Mouse (Mus musculus): ENCODE data around the gene Nkx1-2. TPM values are rescaled to one million over a fixed set of nuclear protein-coding genes. Genes with fewer than 3 reads are reported as not detected.

Nkx1-2 gene
- polyA plus RNA-seq, 1 experiment from 2014 or later: not detected

- H3K4me1 ChIP-seq (ENCODE audit: control insufficient read depth, insufficient read depth, low read length): peaks cover 35% of the 10 kb centered on the region
- H3K9ac ChIP-seq (ENCODE audit: low read length): peak within 1 kb of the TSS; percentile 78
- H3K4me3 ChIP-seq (ENCODE audit: low read length): peak within 1 kb of the TSS; percentile 64
- no peaks in the 10 kb centered on the region for H3K27me3 ChIP-seq (ENCODE audit: control insufficient read depth, insufficient read depth, low read length)
- no peaks in the 10 kb centered on the region for H3K9me3 ChIP-seq (replicated peaks; ENCODE audit: control insufficient read depth, low read length)
- H3K4me2 ChIP-seq (ENCODE audit: low read depth, low read length): peak within 1 kb of the TSS; percentile 73
- under 1% methylated on average over 49 of the region's 49 CpGs for WGBS
- no peaks in the 10 kb centered on the region for H3K36me3 ChIP-seq (ENCODE audit: control insufficient read depth, insufficient read depth)
- peak within 1 kb of the TSS; percentile 93 for H3K27ac ChIP-seq (ENCODE audit: low read length)
- ATAC-seq (replicated peaks; ENCODE audit: extremely low read depth, insufficient read depth, low FRiP score): peak; percentile 97
Observed at GRCm38 (mm10) chr7:132576116-132576650, 23.3 kb downstream of the Nkx1-2 start, which contains the start of gene Oat. Gene Oat (minus strand): TSS chr7:132576398.

- Histone ChIP-seq H3K27me3 (ENCODE audit: control insufficient read depth, insufficient read depth, low read length) (no peaks in the 10 kb centered on the region), H3K27ac (ENCODE audit: low read length) (peak overlapping the region; percentile 93), H3K9me3 (replicated peaks; ENCODE audit: control insufficient read depth, low read length) (no peaks in the 10 kb centered on the region), H3K4me2 (ENCODE audit: low read depth, low read length) (peak overlapping the region; percentile 73), H3K36me3 (ENCODE audit: control insufficient read depth, insufficient read depth) (no peaks in the 10 kb centered on the region), H3K4me1 (ENCODE audit: control insufficient read depth, insufficient read depth, low read length) (peaks cover 37% of the 10 kb centered on the region), H3K4me3 (ENCODE audit: low read length) (peak overlapping the region; percentile 64), H3K9ac (ENCODE audit: low read length) (peak overlapping the region; percentile 78)
- ATAC-seq (replicated peaks; ENCODE audit: extremely low read depth, insufficient read depth, low FRiP score): peak; percentile 89
- 0% methylated on average over 13 of the region's 13 CpGs for WGBS
Observed at GRCm38 (mm10) chr7:132575623-132576022, 23.8 kb downstream of the Nkx1-2 start.

GRCm38 (mm10) chr7:132574646-132575045, 24.8 kb downstream of the Nkx1-2 start:
- H3K9me3 ChIP-seq (replicated peaks; ENCODE audit: control insufficient read depth, low read length): no peaks in the 10 kb centered on the region
- ATAC-seq (replicated peaks; ENCODE audit: extremely low read depth, insufficient read depth, low FRiP score): no peak
- no peaks in the 10 kb centered on the region for H3K36me3 ChIP-seq (ENCODE audit: control insufficient read depth, insufficient read depth)
- H3K9ac ChIP-seq (ENCODE audit: low read length): no peak overlapping the region
- no peaks in the 10 kb centered on the region for H3K27me3 ChIP-seq (ENCODE audit: control insufficient read depth, insufficient read depth, low read length)
- no peak overlapping the region for H3K4me2 ChIP-seq (ENCODE audit: low read depth, low read length)
- H3K4me3 ChIP-seq (ENCODE audit: low read length): no peak overlapping the region
- H3K4me1 ChIP-seq (ENCODE audit: control insufficient read depth, insufficient read depth, low read length): peaks cover 47% of the 10 kb centered on the region
- H3K27ac ChIP-seq (ENCODE audit: low read length): no peak overlapping the region
- 89% methylated on average over 5 of the region's 5 CpGs for WGBS

GRCm38 (mm10) chr7:132573205-132573604, 26.2 kb downstream of the Nkx1-2 start:
- H3K4me1 ChIP-seq (ENCODE audit: control insufficient read depth, insufficient read depth, low read length): peaks cover 51% of the 10 kb centered on the region
- H3K27me3 ChIP-seq (ENCODE audit: control insufficient read depth, insufficient read depth, low read length): no peaks in the 10 kb centered on the region
- H3K4me2 ChIP-seq (ENCODE audit: low read depth, low read length): no peak overlapping the region
- peaks cover 2% of the 10 kb centered on the region; the same call in 1 of the 2 replicates for H3K36me3 ChIP-seq (ENCODE audit: control insufficient read depth, insufficient read depth)
- H3K4me3 ChIP-seq (ENCODE audit: low read length): no peak overlapping the region
- WGBS: 69% methylated on average over 6 of the region's 6 CpGs
- ATAC-seq (replicated peaks; ENCODE audit: extremely low read depth, insufficient read depth, low FRiP score): no peak
- no peaks in the 10 kb centered on the region for H3K9me3 ChIP-seq (replicated peaks; ENCODE audit: control insufficient read depth, low read length)
- 0 out of 2 replicates have a peak overlapping the region, but pooled peaks have one; percentile 0 for H3K27ac ChIP-seq (ENCODE audit: low read length)
- H3K9ac ChIP-seq (ENCODE audit: low read length): no peak overlapping the region

GRCm38 (mm10) chr7:132572738-132573137, 26.7 kb downstream of the Nkx1-2 start:
- Histone ChIP-seq H3K9ac (ENCODE audit: low read length) (no peak overlapping the region), H3K36me3 (ENCODE audit: control insufficient read depth, insufficient read depth) (peaks cover 6% of the 10 kb centered on the region; the same call in 1 of the 2 replicates), H3K9me3 (replicated peaks; ENCODE audit: control insufficient read depth, low read length) (no peaks in the 10 kb centered on the region), H3K4me3 (ENCODE audit: low read length) (no peak overlapping the region), H3K4me1 (ENCODE audit: control insufficient read depth, insufficient read depth, low read length) (peaks cover 51% of the 10 kb centered on the region), H3K27me3 (ENCODE audit: control insufficient read depth, insufficient read depth, low read length) (no peaks in the 10 kb centered on the region), H3K4me2 (ENCODE audit: low read depth, low read length) (no peak overlapping the region), H3K27ac (ENCODE audit: low read length) (no peak overlapping the region)
- no peak for ATAC-seq (replicated peaks; ENCODE audit: extremely low read depth, insufficient read depth, low FRiP score)
- 53% methylated on average over 3 of the region's 3 CpGs for WGBS

- Histone ChIP-seq H3K9me3 (replicated peaks; ENCODE audit: control insufficient read depth, low read length) (no peaks in the 10 kb centered on the region), H3K4me2 (ENCODE audit: low read depth, low read length) (peak overlapping the region; percentile 47), H3K4me1 (ENCODE audit: control insufficient read depth, insufficient read depth, low read length) (peaks cover 47% of the 10 kb centered on the region), H3K27ac (ENCODE audit: low read length) (0 out of 2 replicates have a peak overlapping the region, but pooled peaks have one; percentile 49), H3K9ac (ENCODE audit: low read length) (no peak overlapping the region), H3K36me3 (ENCODE audit: control insufficient read depth, insufficient read depth) (peaks cover 12% of the 10 kb centered on the region), H3K4me3 (ENCODE audit: low read length) (peak overlapping the region; percentile 12; the same call in 1 of the 2 replicates), H3K27me3 (ENCODE audit: control insufficient read depth, insufficient read depth, low read length) (no peaks in the 10 kb centered on the region)
- whole genome bisulfite sequencing: 46% methylated on average over 8 of the region's 8 CpGs
- no peak for ATAC-seq (replicated peaks; ENCODE audit: extremely low read depth, insufficient read depth, low FRiP score)
Observed at GRCm38 (mm10) chr7:132571481-132571880, 28.0 kb downstream of the Nkx1-2 start.

- Histone ChIP-seq H3K9ac (ENCODE audit: low read length) (peak overlapping the region; percentile 3; the same call in 1 of the 2 replicates), H3K4me3 (ENCODE audit: low read length) (no peak overlapping the region), H3K4me1 (ENCODE audit: control insufficient read depth, insufficient read depth, low read length) (peaks cover 47% of the 10 kb centered on the region), H3K27me3 (ENCODE audit: control insufficient read depth, insufficient read depth, low read length) (no peaks in the 10 kb centered on the region), H3K36me3 (ENCODE audit: control insufficient read depth, insufficient read depth) (peaks cover 17% of the 10 kb centered on the region), H3K9me3 (replicated peaks; ENCODE audit: control insufficient read depth, low read length) (no peaks in the 10 kb centered on the region), H3K27ac (ENCODE audit: low read length) (peak overlapping the region; percentile 80), H3K4me2 (ENCODE audit: low read depth, low read length) (0 out of 2 replicates have a peak overlapping the region, but pooled peaks have one; percentile 2)
- ATAC-seq (replicated peaks; ENCODE audit: extremely low read depth, insufficient read depth, low FRiP score): peak; percentile 73
- WGBS: 35% methylated on average over 5 of the region's 5 CpGs
Observed at GRCm38 (mm10) chr7:132570071-132570470, 29.4 kb downstream of the Nkx1-2 start.

- H3K9ac ChIP-seq (ENCODE audit: low read length): no peak overlapping the region
- WGBS: 79% methylated on average over 6 of the region's 6 CpGs
- no peaks in the 10 kb centered on the region for H3K27me3 ChIP-seq (ENCODE audit: control insufficient read depth, insufficient read depth, low read length)
- H3K27ac ChIP-seq (ENCODE audit: low read length): no peak overlapping the region
- peaks cover 30% of the 10 kb centered on the region for H3K36me3 ChIP-seq (ENCODE audit: control insufficient read depth, insufficient read depth)
- H3K4me3 ChIP-seq (ENCODE audit: low read length): no peak overlapping the region
- H3K4me2 ChIP-seq (ENCODE audit: low read depth, low read length): no peak overlapping the region
- H3K9me3 ChIP-seq (replicated peaks; ENCODE audit: control insufficient read depth, low read length): no peaks in the 10 kb centered on the region
- no peak for ATAC-seq (replicated peaks; ENCODE audit: extremely low read depth, insufficient read depth, low FRiP score)
- peaks cover 41% of the 10 kb centered on the region for H3K4me1 ChIP-seq (ENCODE audit: control insufficient read depth, insufficient read depth, low read length)
Observed at GRCm38 (mm10) chr7:132568817-132569216, 30.6 kb downstream of the Nkx1-2 start.

- no peak overlapping the region for H3K27ac ChIP-seq (ENCODE audit: low read length)
- WGBS: 24% methylated on average over 1 of the region's 1 CpGs
- ATAC-seq (replicated peaks; ENCODE audit: extremely low read depth, insufficient read depth, low FRiP score): no peak
- H3K27me3 ChIP-seq (ENCODE audit: control insufficient read depth, insufficient read depth, low read length): no peaks in the 10 kb centered on the region
- no peak overlapping the region for H3K4me3 ChIP-seq (ENCODE audit: low read length)
- peaks cover 17% of the 10 kb centered on the region for H3K4me1 ChIP-seq (ENCODE audit: control insufficient read depth, insufficient read depth, low read length)
- H3K36me3 ChIP-seq (ENCODE audit: control insufficient read depth, insufficient read depth): peaks cover 57% of the 10 kb centered on the region
- H3K9ac ChIP-seq (ENCODE audit: low read length): no peak overlapping the region
- no peaks in the 10 kb centered on the region for H3K9me3 ChIP-seq (replicated peaks; ENCODE audit: control insufficient read depth, low read length)
- H3K4me2 ChIP-seq (ENCODE audit: low read depth, low read length): no peak overlapping the region
Observed at GRCm38 (mm10) chr7:132565831-132566230, 33.6 kb downstream of the Nkx1-2 start.

Data from heart, embryonic 16.5 days (tissue).